Mouse (Mus musculus): ENCODE results near the gene Rbm3. TPM values are rescaled to one million over a fixed set of nuclear protein-coding genes. Genes with fewer than 3 reads are reported as not detected.
A peak's percentile ranks its signal among the peaks of the same experiment; 100 is the strongest.
"Not testable (repeated sequence)": the region's sequence is repeated elsewhere in the genome, so short reads cannot be mapped to it uniquely, and the experiment has no call there.

Rbm3 gene
- polyA plus RNA-seq, 1 experiment from 2014 or later: 494 TPM

- no peaks in the 10 kb centered on the region for H3K27me3 ChIP-seq (ENCODE audit: control insufficient read depth, insufficient read depth, low read length)
- H3K9ac ChIP-seq (ENCODE audit: low read length): no peak overlapping the region
- DNase-seq (ENCODE audit: low spot score) (no peak), ATAC-seq (replicated peaks; ENCODE audit: low FRiP score) (no peak)
- H3K36me3 ChIP-seq (ENCODE audit: control insufficient read depth, insufficient read depth, low read length): no peaks in the 10 kb centered on the region
- H3K4me1 ChIP-seq (replicated peaks; ENCODE audit: control insufficient read depth, insufficient read depth, low read length): no peaks in the 10 kb centered on the region
- H3K27ac ChIP-seq (ENCODE audit: low read depth, low read length): no peak overlapping the region
- no peaks in the 10 kb centered on the region for H3K9me3 ChIP-seq (ENCODE audit: control insufficient read depth, low read length)
- H3K4me3 ChIP-seq (ENCODE audit: low read depth, low read length): no peak overlapping the region
- WGBS: 78% methylated on average over 4 of the region's 4 CpGs
- no peak overlapping the region for H3K4me2 ChIP-seq (ENCODE audit: low read depth, low read length, severe bottlenecking)
Measured at GRCm38 (mm10) chrX:8115275-8115674, 30.4 kb downstream of the Rbm3 start.

DNA sequence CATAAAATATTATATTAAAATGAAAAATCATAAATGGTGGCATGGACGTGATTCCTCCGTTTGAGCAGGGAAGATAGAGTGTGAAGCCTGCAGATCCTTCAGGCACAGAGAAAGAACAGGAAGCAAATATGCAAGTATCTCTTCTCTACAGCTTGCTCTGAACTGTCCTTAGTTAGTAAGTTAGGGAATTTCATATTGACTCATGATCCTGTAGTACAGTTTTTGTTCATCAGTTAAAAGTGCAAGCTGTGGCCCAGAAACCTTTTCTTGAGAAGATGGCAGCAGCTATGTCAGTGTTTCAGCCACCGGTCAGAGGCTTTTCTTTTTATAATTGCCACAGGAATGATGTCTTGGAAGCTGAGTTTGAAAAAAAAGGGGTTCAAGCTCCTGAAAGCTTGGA lies 40.7 kb downstream of the Rbm3 start:
- no peaks in the 10 kb centered on the region for H3K9me3 ChIP-seq (ENCODE audit: control insufficient read depth, low read length)
- H3K36me3 ChIP-seq (ENCODE audit: control insufficient read depth, insufficient read depth, low read length): no peaks in the 10 kb centered on the region
- H3K4me3 ChIP-seq (ENCODE audit: low read depth, low read length): no peak overlapping the region
- no peaks in the 10 kb centered on the region for H3K27me3 ChIP-seq (ENCODE audit: control insufficient read depth, insufficient read depth, low read length)
- 94% methylated on average over 3 of the region's 3 CpGs for WGBS
- no peak for DNase-seq (ENCODE audit: low spot score)
- H3K4me1 ChIP-seq (replicated peaks; ENCODE audit: control insufficient read depth, insufficient read depth, low read length): peaks cover 3% of the 10 kb centered on the region; the same call in 1 of the 2 replicates
- H3K27ac ChIP-seq (ENCODE audit: low read depth, low read length): no peak overlapping the region
- no peak overlapping the region for H3K9ac ChIP-seq (ENCODE audit: low read length)
- no peak for ATAC-seq (replicated peaks; ENCODE audit: low FRiP score)
- no peak overlapping the region for H3K4me2 ChIP-seq (ENCODE audit: low read depth, low read length, severe bottlenecking)

GRCm38 (mm10) chrX:8102213-8102668 lies 43.4 kb downstream of the Rbm3 start:
- Histone ChIP-seq H3K4me3 (ENCODE audit: low read depth, low read length) (no peak overlapping the region), H3K27me3 (ENCODE audit: control insufficient read depth, insufficient read depth, low read length) (no peaks in the 10 kb centered on the region), H3K4me1 (replicated peaks; ENCODE audit: control insufficient read depth, insufficient read depth, low read length) (peaks cover 3% of the 10 kb centered on the region; the same call in 1 of the 2 replicates), H3K9ac (ENCODE audit: low read length) (no peak overlapping the region), H3K27ac (ENCODE audit: low read depth, low read length) (no peak overlapping the region), H3K9me3 (ENCODE audit: control insufficient read depth, low read length) (no peaks in the 10 kb centered on the region), H3K4me2 (ENCODE audit: low read depth, low read length, severe bottlenecking) (no peak overlapping the region), H3K36me3 (ENCODE audit: control insufficient read depth, insufficient read depth, low read length) (no peaks in the 10 kb centered on the region)
- DNase-seq (ENCODE audit: low spot score) (no peak), ATAC-seq (replicated peaks; ENCODE audit: low FRiP score) (no peak)
- 70% methylated on average over 7 of the region's 7 CpGs for WGBS

GRCm38 (mm10) chrX:8101017-8101416 lies 44.7 kb downstream of the Rbm3 start:
- H3K4me2 ChIP-seq (ENCODE audit: low read depth, low read length, severe bottlenecking): peak overlapping the region; percentile 21; the same call in 1 of the 2 replicates
- WGBS: 20% methylated on average over 3 of the region's 3 CpGs
- ATAC-seq (replicated peaks; ENCODE audit: low FRiP score) (peak; percentile 35; the same call in 1 of the 2 replicates), DNase-seq (ENCODE audit: low spot score) (peak; percentile 71)
- no peak overlapping the region; the same call in 1 of the 2 replicates for H3K9ac ChIP-seq (ENCODE audit: low read length)
- no peaks in the 10 kb centered on the region for H3K9me3 ChIP-seq (ENCODE audit: control insufficient read depth, low read length)
- H3K27me3 ChIP-seq (ENCODE audit: control insufficient read depth, insufficient read depth, low read length): no peaks in the 10 kb centered on the region
- H3K27ac ChIP-seq (ENCODE audit: low read depth, low read length): peak overlapping the region; percentile 58
- H3K36me3 ChIP-seq (ENCODE audit: control insufficient read depth, insufficient read depth, low read length): no peaks in the 10 kb centered on the region
- H3K4me1 ChIP-seq (replicated peaks; ENCODE audit: control insufficient read depth, insufficient read depth, low read length): peaks cover 3% of the 10 kb centered on the region; the same call in 1 of the 2 replicates
- no peak overlapping the region for H3K4me3 ChIP-seq (ENCODE audit: low read depth, low read length)

DNA sequence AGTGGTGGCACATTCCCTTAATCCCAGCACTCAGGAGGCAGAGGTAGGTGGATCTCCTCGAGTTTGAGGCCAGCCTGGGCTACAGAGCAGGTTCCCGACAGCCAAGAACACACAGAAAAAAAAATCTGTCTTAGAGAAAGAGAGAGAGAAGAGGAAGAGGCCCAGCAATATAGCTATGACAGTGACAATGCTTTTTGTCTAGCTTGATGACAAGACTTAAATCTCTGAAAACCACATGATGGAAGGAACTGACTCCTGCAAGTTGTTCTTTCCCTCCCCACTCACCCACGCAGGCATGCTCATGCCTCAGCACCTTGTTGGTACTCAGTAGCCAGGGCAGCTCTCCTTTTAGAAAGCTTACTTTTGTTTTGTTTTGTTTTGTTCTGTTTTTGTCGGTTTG lies 46.2 kb downstream of the Rbm3 start:
- ATAC-seq (replicated peaks; ENCODE audit: low FRiP score) (no peak), DNase-seq (ENCODE audit: low spot score) (no peak)
- no peak overlapping the region for H3K4me2 ChIP-seq (ENCODE audit: low read depth, low read length, severe bottlenecking)
- no peaks in the 10 kb centered on the region for H3K36me3 ChIP-seq (ENCODE audit: control insufficient read depth, insufficient read depth, low read length)
- no peak overlapping the region for H3K9ac ChIP-seq (ENCODE audit: low read length)
- H3K4me3 ChIP-seq (ENCODE audit: low read depth, low read length): no peak overlapping the region
- no peak overlapping the region for H3K27ac ChIP-seq (ENCODE audit: low read depth, low read length)
- no peaks in the 10 kb centered on the region for H3K27me3 ChIP-seq (ENCODE audit: control insufficient read depth, insufficient read depth, low read length)
- H3K4me1 ChIP-seq (replicated peaks; ENCODE audit: control insufficient read depth, insufficient read depth, low read length): peaks cover 3% of the 10 kb centered on the region; the same call in 1 of the 2 replicates
- 59% methylated on average over 4 of the region's 4 CpGs for WGBS
- no peaks in the 10 kb centered on the region for H3K9me3 ChIP-seq (ENCODE audit: control insufficient read depth, low read length)

- Histone ChIP-seq H3K27ac (ENCODE audit: low read depth, low read length) (no peak overlapping the region), H3K4me3 (ENCODE audit: low read depth, low read length) (peak overlapping the region; percentile 19; the same call in 1 of the 2 replicates), H3K9ac (ENCODE audit: low read length) (peak overlapping the region; percentile 43; the same call in 1 of the 2 replicates), H3K36me3 (ENCODE audit: control insufficient read depth, insufficient read depth, low read length) (no peaks in the 10 kb centered on the region), H3K9me3 (ENCODE audit: control insufficient read depth, low read length) (no peaks in the 10 kb centered on the region), H3K4me2 (ENCODE audit: low read depth, low read length, severe bottlenecking) (peak overlapping the region; percentile 26; the same call in 1 of the 2 replicates), H3K4me1 (replicated peaks; ENCODE audit: control insufficient read depth, insufficient read depth, low read length) (peaks cover 3% of the 10 kb centered on the region; the same call in 1 of the 2 replicates), H3K27me3 (ENCODE audit: control insufficient read depth, insufficient read depth, low read length) (no peaks in the 10 kb centered on the region)
- 17% methylated on average over 18 of the region's 19 CpGs for WGBS
- DNase-seq (ENCODE audit: low spot score) (peak; percentile 94), ATAC-seq (replicated peaks; ENCODE audit: low FRiP score) (peak; percentile 95)
Measured at GRCm38 (mm10) chrX:8096787-8097242, 48.9 kb downstream of the Rbm3 start.

GRCm38 (mm10) chrX:8096068-8096786 lies 49.5 kb downstream of the Rbm3 start:
- Histone ChIP-seq H3K9ac (ENCODE audit: low read length) (peak overlapping the region; percentile 3; the same call in 1 of the 2 replicates), H3K4me3 (ENCODE audit: low read depth, low read length) (peak overlapping the region; percentile 20; the same call in 1 of the 2 replicates), H3K4me2 (ENCODE audit: low read depth, low read length, severe bottlenecking) (peak overlapping the region; percentile 37; the same call in 1 of the 2 replicates)
- not testable (repeated sequence) for DNase-seq (ENCODE audit: low spot score); H3K36me3 ChIP-seq (ENCODE audit: control insufficient read depth, insufficient read depth, low read length); H3K9me3 ChIP-seq (ENCODE audit: control insufficient read depth, low read length); H3K4me1 ChIP-seq (replicated peaks; ENCODE audit: control insufficient read depth, insufficient read depth, low read length); H3K27me3 ChIP-seq (ENCODE audit: control insufficient read depth, insufficient read depth, low read length); H3K27ac ChIP-seq (ENCODE audit: low read depth, low read length)
- 37% methylated on average over 11 of the region's 48 CpGs for WGBS
- peak; percentile 92 for ATAC-seq (replicated peaks; ENCODE audit: low FRiP score)

DNA sequence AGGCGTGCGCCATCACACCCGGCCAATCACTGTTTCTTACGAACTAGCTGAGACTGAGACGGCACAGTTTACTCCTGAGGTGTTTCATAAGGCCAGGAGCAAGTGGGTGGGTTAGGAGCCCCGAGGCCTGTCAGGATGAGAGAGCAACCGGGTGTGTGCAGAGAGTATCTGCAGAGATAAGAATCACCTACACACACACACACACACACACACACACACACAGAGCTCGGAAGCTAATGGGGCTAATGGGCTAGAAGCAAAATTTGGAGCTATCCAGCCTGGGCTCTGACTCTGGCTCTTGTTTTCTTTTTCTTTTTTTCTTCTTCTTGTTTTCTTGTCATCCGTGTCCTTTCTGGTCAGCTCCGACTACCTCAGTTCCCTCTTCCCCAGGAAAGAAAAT lies 50.1 kb downstream of the Rbm3 start:
- ATAC-seq (replicated peaks; ENCODE audit: low FRiP score): no peak
- H3K4me2 ChIP-seq (ENCODE audit: low read depth, low read length, severe bottlenecking): peak overlapping the region; percentile 37; the same call in 1 of the 2 replicates

More for the DNA sequence above, 50.1 kb downstream of the Rbm3 start:
- 83% methylated on average over 10 of the region's 10 CpGs for WGBS
- Histone ChIP-seq H3K36me3 (ENCODE audit: control insufficient read depth, insufficient read depth, low read length) (no peaks in the 10 kb centered on the region), H3K4me1 (replicated peaks; ENCODE audit: control insufficient read depth, insufficient read depth, low read length) (peaks cover 2% of the 10 kb centered on the region; the same call in 1 of the 2 replicates), H3K9me3 (ENCODE audit: control insufficient read depth, low read length) (no peaks in the 10 kb centered on the region), H3K27ac (ENCODE audit: low read depth, low read length) (no peak overlapping the region), H3K27me3 (ENCODE audit: control insufficient read depth, insufficient read depth, low read length) (no peaks in the 10 kb centered on the region), H3K4me3 (ENCODE audit: low read depth, low read length) (peak overlapping the region; percentile 20; the same call in 1 of the 2 replicates), H3K9ac (ENCODE audit: low read length) (no peak overlapping the region)
- DNase-seq (ENCODE audit: low spot score): no peak

All from forebrain, embryonic 11.5 days (tissue).